Mouse (Mus musculus) intestine, postnatal 0 days (tissue): ENCODE results near the gene Scn7a. TPM values are rescaled to one million over a fixed set of nuclear protein-coding genes. Genes with fewer than 3 reads are reported as not detected.
A peak's percentile ranks its signal among the peaks of the same experiment; 100 is the strongest.

ENCODE experiments used
- ATAC-seq: fragments of 200-750 bp; cut with Nextera tagmentation; 2 replicates; pipeline ENCODE4 v1.8.0; 2017; ENCODE audit warnings: mild to moderate bottlenecking, moderate TSS enrichment, moderate library complexity
- H3K27ac ChIP-seq: fragments of 300-500 bp; sonication (generic); 2 replicates; pipeline ENCODE4 v1.5.1; 2014; ENCODE audit warnings: mild to moderate bottlenecking, low read depth, low read length, moderate library complexity
- H3K27me3 ChIP-seq: fragments of 300-500 bp; sonication (generic); replicated peaks from 2 replicates; pipeline ENCODE4 v1.6.1; 2014; ENCODE audit warnings: low read length, mixed read lengths; ENCODE audit not compliant: control insufficient read depth, insufficient read depth
- H3K36me3 ChIP-seq: fragments of 300-500 bp; sonication (generic); 2 replicates; pipeline ENCODE4 v1.6.1; 2014; ENCODE audit warnings: mild to moderate bottlenecking, moderate library complexity; ENCODE audit not compliant: control insufficient read depth, insufficient read depth
- H3K4me1 ChIP-seq: fragments of 300-500 bp; sonication (generic); replicated peaks from 2 replicates; pipeline ENCODE4 v1.6.1; 2014; ENCODE audit warnings: antibody characterized with exemption, low read length, mixed read lengths; ENCODE audit not compliant: control insufficient read depth, insufficient read depth
- H3K4me2 ChIP-seq: fragments of 300-500 bp; sonication (generic); replicated peaks from 2 replicates; pipeline ENCODE4 v1.6.1; 2014; ENCODE audit warnings: low read depth, mild to moderate bottlenecking, moderate library complexity
- H3K4me3 ChIP-seq: fragments of 300-500 bp; sonication (generic); 2 replicates; pipeline ENCODE4 v1.5.1; 2014; ENCODE audit warnings: low read depth, low read length
- H3K9ac ChIP-seq: fragments of 300-500 bp; sonication (generic); 2 replicates; pipeline ENCODE4 v1.6.1; 2014; ENCODE audit warnings: mild to moderate bottlenecking, low read depth, low read length
- H3K9me3 ChIP-seq: fragments of 300-500 bp; sonication (generic); 2 replicates; pipeline ENCODE4 v1.6.1; 2016; ENCODE audit warnings: mixed run types; ENCODE audit not compliant: control insufficient read depth
- CTCF ChIP-seq: sonication (generic); IDR thresholded peaks from 2 replicates; pipeline ENCODE4 v1.5.1; 2016; ENCODE audit warnings: low read depth, mild to moderate bottlenecking, control low read depth, antibody characterized with exemption, moderate library complexity
- WGBS: fragments of 180-500 bp; shearing (Covaris S2); extraction: QIAGEN DNeasy Blood & Tissue Kit; methylation state at CpG from one replicate; pipeline ENCODE4 v1.1.7; 2014; 5-methylcytosine and 5-hydroxymethylcytosine counted together
- polyA plus RNA-seq: library from polyadenylated mRNA; unstranded; fragments of >200 nt; fragmentation: Nextera tagmentation; extraction: Ambion mirVana; gene quantifications from 2 replicates; pipeline ENCODE4 v1.2.1, GENCODE M21; 2015

Scn7a gene
- polyA plus RNA-seq, 1 experiment from 2014 or later: 0.55 TPM

DNA sequence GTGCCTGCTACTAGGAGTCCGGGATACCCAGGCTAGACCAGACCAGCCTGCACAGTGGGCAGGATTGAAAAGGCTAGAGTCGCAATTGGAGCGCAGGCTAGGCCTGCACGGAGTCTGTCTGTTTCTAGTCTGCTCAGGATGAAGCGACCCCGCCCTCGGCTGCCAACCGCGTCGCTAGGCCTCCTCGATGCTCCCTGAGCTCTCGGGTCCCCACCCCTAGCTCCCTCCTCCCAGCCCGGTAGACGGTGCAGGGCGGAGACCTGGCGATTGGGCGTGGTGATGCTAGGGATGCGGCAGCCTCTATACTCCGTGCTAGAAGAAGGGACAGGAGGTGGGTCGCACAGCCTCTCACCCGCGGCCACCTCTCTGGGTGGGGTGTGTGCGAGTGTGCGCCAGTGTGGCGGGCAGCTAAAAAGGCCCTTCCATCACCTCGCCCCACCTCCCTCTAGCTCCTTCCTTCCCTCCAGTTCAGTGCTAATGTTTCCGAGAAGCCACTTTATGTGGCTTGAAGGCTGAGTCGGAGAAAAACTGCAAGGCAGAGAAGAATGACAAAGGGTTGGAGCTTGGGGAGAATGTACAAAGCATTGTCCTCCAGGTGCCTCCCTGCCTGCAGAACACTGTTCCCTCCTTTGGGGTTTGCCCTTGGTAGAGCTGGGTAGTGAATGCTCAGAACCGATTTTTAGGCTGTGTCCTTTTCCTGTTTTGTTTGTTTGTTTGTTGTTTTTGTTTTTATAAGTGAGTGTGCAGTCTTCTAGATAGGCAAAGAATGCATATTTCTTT lies 149.9 kb downstream of the Scn7a start, which contains the start of gene Scn9a:
Scn9a (minus strand) TSS at position 383 of the 780 bp plus-strand sequence.
- ATAC-seq: no peak
- Histone ChIP-seq H3K9me3 (no peaks in the 10 kb centered on the region), H3K9ac (0 out of 2 replicates have a peak within 1 kb of the TSS, but pooled peaks have one; percentile 11), H3K36me3 (no peaks in the 10 kb centered on the region), H3K27me3 (0 out of 2 replicates have a peak, but pooled peaks cover 4% of the 10 kb centered on the region), H3K27ac (no peak within 1 kb of the TSS), H3K4me3 (peak within 1 kb of the TSS; percentile 5; the same call in 1 of the 2 replicates), H3K4me2 (peak within 1 kb of the TSS; percentile 37), H3K4me1 (0 out of 2 replicates have a peak, but pooled peaks cover 3% of the 10 kb centered on the region)
- no peak for TF ChIP-seq CTCF
- 3% methylated on average over 29 of the region's 29 CpGs for WGBS

GRCm38 (mm10) chr2:66632728-66633127 lies 152.0 kb downstream of the Scn7a start:
- 30% methylated on average over 5 of the region's 5 CpGs for WGBS
- H3K27me3 ChIP-seq: 0 out of 2 replicates have a peak, but pooled peaks cover 4% of the 10 kb centered on the region
- H3K27ac ChIP-seq: no peak overlapping the region
- no peak overlapping the region for H3K4me2 ChIP-seq
- no peaks in the 10 kb centered on the region for H3K36me3 ChIP-seq
- ATAC-seq: no peak
- 0 out of 2 replicates have a peak, but pooled peaks cover 3% of the 10 kb centered on the region for H3K4me1 ChIP-seq
- no peak overlapping the region for H3K4me3 ChIP-seq
- no peak overlapping the region for H3K9ac ChIP-seq
- TF ChIP-seq CTCF: no peak
- H3K9me3 ChIP-seq: no peaks in the 10 kb centered on the region

Other genes with a start within 250 kb of the Scn7a start
- 0.70 and 0.84 TPM in 2 replicates for gene Scn9a, start 150.0 kb downstream of the Scn7a start, polyA plus RNA-seq